Mouse (Mus musculus) right cerebral cortex, postnatal 10 days (tissue): ENCODE measurements at regions not wholly inside any gene's neighbourhood (a gene's known extent, or its start where the extent isn't known, plus 50 kb on each side); places are given as distances from the start of the nearest gene placed in this dataset.

Experiments
- DNase-seq, 2 experiments: peaks; one replicate each; pipeline ENCODE4 v3.0.0; 2021; ENCODE audit warnings: low spot score in 2 of 2

DNA sequence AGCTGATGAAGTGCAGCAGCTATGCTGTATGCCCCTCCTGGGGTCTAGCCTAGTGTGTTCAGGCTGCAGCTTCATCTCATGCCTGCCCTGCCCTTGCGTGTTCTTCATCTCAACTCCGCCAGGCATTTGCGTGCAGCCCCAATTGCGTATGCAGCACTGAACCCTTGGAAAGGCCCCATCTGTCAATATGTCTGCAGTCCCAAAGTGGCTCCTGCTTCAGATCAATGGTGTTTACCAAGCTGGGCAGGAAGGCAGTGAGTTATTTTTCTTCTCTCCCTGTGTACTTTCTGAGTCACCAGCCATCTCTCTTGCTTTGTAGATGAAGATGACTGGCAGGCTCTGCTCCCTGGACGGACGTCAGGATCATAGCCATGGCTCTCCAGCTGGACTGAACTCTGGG is 264.5 kb downstream of the Matn1 start:
- no peak for DNase-seq

DNA sequence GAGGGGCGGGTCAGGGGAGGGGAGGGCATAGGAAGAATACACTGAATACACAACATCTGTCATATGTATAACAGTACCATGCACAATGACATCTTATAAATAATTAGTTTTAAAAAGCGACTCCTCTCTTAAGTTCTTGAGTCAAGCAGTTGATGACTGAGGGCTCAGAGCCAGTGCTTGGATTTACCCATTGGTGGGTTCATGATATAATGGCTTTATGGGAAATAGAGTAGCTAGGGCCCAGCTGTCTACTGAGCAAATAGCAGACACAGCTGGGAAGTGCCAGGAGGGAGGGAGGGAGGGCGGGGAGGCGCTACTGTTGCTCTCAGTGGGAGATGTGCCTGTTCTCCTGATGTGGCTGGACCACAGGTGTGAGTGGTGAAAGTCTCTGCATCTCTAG is 268.5 kb downstream of the Matn1 start:
- DNase-seq: no peak

DNA sequence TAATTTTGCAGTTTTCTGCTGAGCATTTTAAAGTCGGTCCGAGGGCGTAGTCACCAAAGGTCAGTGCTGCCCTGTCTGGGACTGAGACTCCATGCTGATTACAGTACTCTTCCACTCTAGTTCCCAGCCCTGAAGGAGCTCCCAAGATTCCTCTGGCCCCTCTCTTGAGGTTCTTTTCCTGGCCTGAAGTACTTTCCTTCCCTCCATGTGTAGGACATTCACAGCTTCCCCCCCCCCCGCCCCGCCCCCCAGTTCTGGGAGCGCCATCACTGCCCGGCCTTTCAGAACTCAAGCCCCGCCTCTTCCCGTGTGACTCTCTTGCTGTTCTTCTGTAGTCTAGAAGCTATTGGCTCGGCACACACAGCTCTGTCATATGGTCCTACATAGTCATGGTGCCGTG is 271.5 kb downstream of the Matn1 start:
- no peak for DNase-seq

DNA sequence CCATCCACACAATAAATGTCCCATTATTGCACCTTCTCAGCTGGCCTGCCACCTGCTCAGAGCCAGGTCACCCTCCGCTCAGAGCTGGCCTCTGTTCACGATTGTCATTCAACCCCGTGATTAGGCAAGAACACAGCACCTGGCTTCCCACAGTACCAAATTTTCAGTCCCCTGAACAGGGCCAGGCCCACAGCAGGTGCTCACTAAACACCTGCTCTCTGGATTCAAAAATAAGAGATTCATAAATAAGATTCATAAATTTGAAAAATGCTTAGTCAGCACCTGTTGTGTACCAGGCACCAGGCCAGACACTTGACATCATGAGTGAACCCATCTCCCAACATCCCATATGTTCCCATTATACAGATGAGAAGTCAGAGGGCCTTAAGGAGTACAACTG is 272.2 kb downstream of the Matn1 start:
- DNase-seq: no peak

DNA sequence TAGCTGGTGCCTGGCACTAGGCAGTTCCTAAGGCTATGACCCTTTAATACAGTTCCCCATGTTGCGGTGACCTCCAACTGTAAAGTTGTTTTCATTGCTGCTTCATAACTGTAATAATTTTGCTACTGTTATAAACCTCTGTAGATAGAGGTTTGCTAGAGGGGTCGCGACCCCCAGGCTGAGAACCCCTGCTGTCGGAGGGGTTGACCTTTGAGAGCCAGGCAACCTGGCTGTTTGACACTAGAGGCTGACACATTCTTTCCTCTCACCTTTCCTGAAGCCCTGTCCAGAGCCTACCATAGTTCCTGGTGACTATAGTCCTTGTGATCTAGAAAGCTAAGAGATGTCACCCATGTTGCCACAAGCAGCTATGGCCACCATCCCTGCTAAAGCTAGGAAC is 272.9 kb downstream of the Matn1 start:
- DNase-seq: no peak

DNA sequence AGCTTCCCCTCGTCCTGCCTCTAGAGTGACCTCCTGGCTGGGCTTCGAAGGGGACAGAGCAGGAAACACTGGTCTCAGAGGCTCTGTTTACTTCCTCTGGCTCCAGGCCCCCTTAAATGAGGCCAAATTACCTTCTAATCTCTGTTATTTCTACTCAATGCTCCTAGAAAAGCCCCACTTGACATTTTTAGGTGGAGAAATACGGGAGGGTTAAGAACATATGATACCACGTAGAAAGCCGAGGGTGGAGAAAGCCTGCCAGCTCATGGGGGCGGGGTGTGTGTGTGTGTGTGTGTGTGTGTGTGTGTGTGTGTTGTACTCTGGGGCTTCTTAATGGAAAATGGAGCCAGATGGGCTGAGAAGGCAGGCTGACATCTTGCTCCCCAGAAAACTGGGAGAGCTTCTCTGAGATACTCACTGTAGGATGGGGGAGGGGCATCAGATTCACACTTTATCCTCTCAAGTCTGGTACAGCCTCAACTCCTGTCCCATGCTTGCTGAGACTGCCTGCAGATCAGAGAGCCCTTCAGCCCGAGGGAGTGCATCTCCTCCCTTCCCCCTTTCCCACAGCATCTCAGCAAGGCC is 273.5 kb downstream of the Matn1 start:
- DNase-seq: peak in 1 of 2 experiments; percentile 25

DNA sequence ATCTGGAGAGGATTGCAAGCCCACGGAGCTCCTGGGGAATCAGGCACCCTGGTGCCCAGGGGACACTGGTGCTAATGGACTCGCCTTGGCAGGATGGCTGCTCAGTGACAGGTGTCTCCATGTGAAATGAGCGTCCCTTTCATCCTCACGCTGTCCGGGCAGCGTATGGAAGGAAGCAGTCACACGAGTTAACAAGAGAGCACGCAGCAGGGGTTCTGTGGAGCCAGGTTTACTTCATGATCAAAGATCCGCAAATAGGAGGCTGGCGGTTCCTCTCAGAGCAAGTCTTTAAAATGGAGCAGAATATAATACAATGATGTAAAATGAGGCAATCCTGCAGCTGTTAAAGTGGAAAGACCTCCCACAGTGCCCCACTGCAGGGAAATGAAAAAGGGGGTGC is 276.8 kb downstream of the Matn1 start:
- no peak for DNase-seq

DNA sequence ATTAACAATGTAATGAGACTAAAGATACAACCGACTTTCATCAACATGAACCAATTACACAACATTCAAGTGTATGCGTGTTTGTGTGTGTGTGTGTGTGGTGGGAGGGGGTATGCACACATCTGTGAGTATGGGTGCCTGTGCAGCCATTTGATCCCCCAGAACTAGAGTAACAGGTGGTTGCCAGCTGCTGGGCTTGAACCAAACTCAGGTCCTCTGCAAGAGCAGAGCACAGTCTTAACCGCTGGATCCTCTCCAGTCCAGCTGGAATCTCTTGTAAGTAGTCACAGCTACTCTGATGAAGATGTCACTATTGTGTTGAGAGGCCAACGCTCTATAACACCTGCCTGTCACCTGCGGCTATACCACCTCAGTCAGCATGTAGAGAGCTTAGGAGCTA is 286.2 kb downstream of the Matn1 start:
- no peak for DNase-seq

DNA sequence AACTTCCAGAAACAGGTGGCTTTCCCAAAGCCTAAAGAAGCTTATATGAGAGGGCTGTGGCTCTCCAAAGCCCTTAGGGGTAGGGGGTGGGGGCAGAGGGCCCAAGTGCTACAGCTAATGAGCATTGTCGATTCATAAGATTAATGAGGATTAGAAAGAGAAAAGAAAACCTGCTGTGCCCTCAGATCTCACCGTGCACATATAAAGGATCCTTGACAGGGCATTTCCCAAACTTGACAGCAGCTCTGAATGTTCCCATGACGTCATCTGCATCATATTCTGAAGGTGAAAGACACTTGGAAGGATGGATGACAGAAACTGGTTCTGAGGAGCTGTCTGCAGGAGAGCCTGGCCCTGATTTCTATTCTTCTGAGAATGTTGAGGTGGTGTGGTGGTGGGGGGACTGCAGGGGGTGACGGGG is 292.4 kb downstream of the Matn1 start:
- DNase-seq: no peak

DNA sequence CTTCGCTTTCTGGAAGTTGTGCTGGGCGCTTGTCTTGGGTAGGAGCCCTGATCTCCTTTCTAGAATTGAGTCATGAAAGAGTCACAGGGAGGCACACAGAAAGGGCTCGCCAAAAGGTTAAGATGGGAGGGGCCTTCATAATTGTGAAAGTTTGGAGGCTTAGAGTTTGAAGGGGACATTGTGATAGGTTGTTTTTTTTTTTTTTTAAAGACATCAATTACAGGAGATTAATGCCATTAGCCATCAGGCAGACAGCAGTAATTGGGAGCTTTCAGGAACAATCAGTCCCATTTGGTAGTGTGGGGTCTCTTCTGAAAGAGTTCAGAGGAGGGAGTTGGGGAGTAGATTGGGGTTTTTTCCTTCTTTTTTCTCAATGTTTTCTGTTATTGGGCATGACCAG is 294.4 kb downstream of the Matn1 start:
- no peak for DNase-seq

DNA sequence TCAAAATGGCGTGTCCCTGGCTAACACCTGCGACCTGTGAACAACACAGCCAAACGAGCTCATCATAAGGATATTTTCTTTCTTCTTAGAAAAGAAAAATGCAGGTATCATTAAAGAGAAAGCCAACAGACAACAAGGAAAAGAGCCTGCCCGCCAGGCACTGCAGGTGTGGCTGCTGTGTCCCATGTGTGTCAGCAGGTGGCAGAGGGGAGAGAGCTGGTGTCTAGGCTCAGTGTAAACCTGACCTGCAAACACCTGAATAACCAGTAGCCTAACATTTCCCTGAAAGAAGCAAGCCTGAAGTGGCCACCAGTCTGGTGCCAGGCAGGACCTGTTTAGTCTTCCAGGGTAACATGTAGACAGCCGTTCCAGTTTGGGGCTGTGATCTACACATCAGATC is 294.9 kb downstream of the Matn1 start:
- no peak for DNase-seq

DNA sequence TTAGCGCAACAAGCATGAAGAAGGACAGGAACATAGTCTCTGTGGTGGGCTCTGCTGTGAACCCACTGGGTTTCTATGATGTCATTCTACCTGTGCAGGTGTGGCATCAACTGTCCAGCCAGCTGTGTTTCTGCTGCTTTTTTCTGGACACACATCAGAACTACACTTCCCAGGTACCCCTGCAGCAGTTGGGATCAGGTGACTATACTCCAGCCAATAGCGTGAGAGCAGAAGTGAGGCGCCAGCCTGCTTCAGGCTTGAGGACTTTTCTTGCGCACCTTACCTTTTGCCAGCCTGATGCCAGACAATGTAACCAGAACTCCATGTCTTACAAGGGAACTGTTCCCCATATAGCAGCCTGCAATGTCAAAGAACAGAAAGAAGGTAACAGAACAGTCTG is 296.3 kb downstream of the Matn1 start:
- no peak for DNase-seq

DNA sequence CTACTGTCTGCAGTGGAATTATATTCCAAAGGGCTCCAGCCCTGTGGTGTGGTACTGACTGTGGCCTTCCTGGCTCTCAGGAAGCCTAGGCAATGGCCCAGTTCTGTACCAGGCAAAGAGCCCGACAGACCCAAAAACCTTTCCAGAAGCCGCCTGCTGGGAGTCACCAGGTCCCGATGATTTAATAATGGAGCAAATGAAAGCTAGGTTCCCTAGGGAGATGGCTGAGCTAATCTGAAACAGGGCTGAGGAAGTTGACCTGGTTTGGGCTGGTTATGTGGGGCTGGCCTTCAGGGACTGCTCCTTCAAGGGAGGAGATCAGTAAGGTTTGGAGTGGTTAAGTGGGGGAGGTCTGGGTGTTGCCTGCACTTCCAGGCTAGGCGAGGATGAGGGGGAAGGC is 298.1 kb downstream of the Matn1 start:
- no peak for DNase-seq

DNA sequence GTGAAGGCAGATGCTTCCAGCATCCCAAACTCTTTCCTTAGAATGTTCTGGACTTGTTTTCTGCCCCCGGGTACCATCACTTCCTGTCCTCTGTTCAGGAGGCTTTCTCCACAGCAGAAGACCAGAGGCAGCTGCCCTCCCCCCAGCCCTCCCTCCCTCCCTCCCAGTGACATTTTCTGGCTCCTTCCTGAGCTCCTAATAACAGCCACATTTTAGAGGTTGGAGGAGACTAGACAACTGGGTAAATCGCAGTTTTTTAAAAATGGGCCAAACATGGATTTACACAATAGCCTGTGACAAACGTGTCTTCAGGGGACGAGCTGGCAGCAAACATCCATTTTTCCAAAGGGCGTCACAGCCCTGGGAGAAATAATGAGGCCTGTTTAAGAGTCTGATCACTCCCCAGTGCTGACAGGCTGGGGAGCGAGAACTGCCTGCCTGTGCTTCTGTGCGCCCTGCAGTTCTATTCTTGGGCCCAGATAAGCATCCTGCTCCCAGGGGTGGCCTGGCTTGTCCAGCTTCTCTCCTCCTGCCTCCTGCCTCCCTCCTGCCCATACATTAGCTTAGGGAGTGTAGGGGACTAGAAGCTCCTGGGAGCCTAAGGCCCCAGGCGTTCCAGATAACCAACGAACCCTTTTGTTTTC is 299.7 kb downstream of the Matn1 start:
- peak; percentile 50 to 52 for DNase-seq

DNA sequence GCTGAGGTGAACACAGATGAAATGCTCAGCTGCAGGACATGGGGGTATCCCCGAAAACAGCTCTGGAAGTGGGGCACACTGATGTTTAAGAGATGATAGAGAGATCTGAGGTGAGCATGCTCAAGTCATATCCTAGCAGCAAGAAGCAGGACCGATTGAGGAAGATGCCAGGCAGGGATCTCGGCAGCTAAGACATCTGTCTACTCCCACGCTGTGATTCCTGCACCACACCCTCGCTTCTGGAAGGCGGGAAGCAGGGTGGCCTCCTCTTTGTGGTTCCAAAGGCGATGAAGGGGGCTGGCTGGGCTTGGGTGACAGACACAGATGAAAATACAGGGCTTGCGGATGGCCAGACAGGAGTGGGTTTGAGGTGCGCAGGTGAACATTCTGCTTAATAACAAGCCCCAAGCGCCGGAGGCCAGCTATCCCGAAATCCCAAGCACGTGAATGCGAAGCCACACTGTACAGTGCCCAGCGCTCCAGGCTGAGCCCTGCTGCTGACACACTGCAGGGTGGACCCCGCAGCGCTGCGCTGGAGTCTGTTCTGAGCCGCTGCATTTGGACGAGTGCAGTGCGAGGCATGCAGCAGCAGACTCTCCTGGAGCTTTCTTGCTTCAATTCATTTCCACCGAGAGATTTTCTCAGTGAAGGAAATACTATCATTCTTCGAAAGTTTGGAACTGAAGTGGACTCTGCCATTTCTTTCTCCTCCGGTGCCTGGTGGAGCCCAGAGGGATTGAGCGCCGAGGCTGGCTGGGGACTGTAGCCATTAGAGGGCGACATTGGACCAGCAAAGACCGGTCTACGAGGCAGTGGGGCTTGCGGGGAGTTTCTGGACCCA is 308.6 kb downstream of the Matn1 start:
- DNase-seq: peak; percentile 84 to 90

DNA sequence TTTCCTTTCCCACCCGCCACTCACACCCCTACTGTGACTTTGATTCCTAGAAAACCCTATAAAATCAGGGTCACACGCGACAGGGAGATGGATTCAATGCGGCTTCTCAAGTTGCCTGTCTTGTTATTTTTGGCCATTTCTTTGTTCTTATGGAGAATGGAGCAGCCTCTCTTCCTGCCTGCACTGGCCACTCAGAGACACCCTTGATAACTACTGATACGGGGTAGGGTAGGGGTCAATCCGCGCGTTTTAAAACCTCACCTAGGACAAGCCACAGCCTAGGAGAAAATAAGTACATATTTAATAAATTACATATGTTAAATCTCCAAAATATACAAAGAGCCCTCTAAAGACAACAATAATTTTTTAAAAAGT is 309.2 kb downstream of the Matn1 start:
- no peak for DNase-seq

DNA sequence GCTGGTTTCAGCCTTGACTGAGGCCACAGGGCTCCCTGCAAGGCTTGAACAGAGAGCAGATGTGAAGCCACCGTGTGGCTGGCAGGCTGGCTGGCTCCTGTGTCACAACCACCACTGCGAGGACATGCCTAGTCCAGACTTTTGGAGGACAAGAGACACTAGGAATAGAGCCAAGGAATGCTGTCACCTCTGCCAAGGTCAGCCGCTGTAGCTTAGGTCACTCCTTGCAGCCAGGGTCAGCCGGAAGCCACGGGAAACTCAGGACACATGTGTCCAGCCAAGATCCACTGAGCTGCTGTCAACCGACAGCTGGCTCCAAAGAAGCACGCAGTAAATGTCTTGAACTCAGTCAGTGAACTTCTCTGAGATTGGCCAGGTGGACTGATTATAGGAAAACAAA is 310.1 kb downstream of the Matn1 start:
- no peak for DNase-seq

DNA sequence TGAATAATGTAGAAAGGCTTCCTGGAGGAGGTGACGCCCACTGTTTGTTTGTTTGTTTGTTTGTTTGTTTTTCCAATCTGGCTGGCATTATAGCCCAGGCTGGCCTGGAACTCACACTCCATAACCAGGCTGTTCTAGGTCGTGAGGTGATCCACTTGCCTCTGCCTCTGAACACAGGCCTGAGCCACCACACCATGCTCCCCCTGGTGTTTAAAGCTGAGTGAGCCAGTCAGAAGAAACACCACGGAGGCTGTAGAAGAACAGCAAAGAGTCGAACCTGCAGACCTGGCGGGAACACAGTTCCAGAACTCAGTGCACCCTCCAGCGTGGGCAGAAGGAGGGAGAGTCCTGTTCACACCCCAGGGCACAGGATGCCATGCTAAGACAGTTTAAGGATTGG is 310.5 kb downstream of the Matn1 start:
- no peak for DNase-seq

DNA sequence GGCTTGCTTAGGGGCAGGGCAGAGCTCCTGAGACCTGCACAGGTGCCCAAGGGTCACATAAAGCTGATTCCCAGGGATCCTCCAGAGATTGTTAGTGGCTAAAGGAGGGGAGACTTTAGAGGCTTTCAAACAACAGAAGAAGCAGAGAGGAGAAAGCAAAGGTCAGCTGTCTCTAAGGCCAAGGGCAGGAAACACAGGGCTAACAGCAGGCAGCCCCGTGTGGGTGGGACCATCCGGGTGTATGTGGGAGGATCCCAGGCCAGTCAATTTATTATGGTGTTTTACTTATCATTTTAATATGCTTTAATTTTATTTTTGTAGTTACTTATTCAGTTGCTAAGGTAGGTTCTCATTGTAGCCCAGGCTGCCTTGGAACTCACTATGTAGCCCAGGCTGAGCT is 317.1 kb downstream of the Matn1 start:
- no peak for DNase-seq

DNA sequence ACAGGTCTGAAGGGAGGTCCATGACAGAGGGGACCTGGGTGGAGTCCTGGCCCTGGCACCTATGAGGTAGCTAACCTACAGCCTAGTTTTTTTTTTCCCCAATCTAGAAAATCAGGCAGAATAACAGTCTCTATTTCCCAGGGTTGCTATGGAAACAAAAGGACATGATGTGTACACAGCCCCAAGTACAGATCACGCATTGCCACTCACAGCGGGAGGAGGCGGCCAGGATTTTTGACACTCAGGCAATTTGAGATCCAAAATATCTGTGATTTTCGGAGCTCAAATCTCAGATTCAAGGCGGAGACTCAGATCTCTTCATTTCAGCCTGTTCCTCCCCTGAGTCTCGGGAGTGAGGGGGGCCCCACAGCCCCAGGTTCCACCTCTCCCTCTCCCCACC is 318.7 kb downstream of the Matn1 start:
- DNase-seq: peak; percentile 59 to 61

DNA sequence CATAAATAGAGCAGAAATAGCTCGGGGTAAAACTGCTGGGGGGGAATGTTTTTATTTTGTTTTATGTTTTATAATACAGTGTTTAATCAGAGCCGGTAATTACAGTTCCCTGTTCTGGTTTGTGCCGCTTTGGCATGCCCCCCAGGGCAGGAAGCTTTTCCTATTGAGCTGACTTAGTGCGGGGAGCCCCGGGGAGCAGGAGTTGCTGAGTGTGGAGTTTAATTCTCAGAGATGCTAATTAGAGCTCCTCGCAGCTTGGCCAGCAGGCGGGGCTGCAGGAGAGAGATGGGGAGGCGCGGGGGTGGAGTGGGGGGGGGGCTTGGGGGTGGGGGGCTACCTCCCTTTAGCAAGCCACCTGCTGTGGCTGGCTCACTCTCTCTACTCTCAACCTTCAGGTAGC is 322.6 kb downstream of the Matn1 start:
- peak; percentile 48 to 55 for DNase-seq

DNA sequence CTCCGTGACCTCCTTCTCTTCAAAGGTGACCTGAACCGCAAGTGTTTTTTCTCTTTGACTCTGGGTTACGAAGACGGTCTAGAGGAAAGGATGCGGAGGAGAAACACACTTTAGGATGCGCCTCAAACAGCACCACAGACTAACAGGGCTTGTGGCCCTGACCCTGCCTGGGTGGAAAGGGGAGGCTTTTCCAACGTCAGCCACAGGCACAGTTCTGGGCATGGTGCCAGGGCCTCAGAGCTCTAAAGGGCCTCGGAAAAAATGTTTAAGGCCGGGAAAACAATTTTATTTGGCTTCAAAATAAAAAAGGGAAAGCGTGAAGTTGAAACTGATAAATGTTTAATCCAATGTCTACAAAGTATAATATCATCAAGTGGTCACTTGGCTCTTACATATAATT is 323.6 kb downstream of the Matn1 start:
- DNase-seq: peak; percentile 46 to 60

DNA sequence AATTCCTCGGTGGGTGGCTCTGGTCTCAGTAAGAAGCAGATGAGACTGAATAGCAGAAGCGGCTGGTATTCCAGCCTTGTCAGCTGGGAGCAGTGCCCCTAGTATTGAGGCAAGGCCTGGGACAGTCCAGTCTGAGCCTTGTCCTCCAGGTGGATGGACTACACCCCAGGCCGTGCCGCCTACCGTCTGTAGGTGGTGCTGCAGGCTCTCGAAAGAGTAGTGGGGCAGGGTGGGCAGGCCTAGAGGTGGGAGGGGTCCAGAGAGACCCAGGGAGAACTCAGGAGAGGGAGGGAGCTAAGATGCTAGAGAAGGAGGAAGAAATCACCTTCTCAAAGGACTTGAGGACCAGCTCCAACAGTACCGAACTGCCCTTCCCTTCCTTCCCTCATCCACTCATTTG is 326.0 kb downstream of the Matn1 start:
- peak; percentile 60 to 69 for DNase-seq
